Mouse (Mus musculus) gastrocnemius, postnatal 25 days (tissue): ENCODE data around the gene Tulp3. TPM values are rescaled to one million over a fixed set of nuclear protein-coding genes. Genes with fewer than 3 reads are reported as not detected.
"Not testable (repeated sequence)": the region's sequence is repeated elsewhere in the genome, so short reads cannot be mapped to it uniquely, and the experiment has no call there.

Source experiments
- DNase-seq: peaks from one replicate; pipeline ENCODE4 v3.0.0; 2022
- long read RNA-seq, 2 experiments: library from polyadenylated mRNA; stranded (forward); transcript quantifications; one replicate each; pipeline ENCODE4 v2.0.0; 2021
- total RNA-seq, 2 experiments: library from RNA; stranded (reverse); gene quantifications; 1 replicate in 1 of 2; 2 replicates in 1 of 2; pipeline ENCODE4 v1.2.3; 2021

Tulp3 gene
- total RNA-seq: 1 to 10 TPM; 5.7 to 5.9 TPM
- long read RNA-seq, experiment 1, partial matches to known transcripts: 0 of 3 reads
- long read RNA-seq, experiment 1, other reads (novel, unspliced or antisense): 0 of 3 reads
- long read RNA-seq, experiment 2, partial matches to known transcripts: 0 of 2 reads
- long read RNA-seq, experiment 2, other reads (novel, unspliced or antisense): 1 of 2 reads

DNA sequence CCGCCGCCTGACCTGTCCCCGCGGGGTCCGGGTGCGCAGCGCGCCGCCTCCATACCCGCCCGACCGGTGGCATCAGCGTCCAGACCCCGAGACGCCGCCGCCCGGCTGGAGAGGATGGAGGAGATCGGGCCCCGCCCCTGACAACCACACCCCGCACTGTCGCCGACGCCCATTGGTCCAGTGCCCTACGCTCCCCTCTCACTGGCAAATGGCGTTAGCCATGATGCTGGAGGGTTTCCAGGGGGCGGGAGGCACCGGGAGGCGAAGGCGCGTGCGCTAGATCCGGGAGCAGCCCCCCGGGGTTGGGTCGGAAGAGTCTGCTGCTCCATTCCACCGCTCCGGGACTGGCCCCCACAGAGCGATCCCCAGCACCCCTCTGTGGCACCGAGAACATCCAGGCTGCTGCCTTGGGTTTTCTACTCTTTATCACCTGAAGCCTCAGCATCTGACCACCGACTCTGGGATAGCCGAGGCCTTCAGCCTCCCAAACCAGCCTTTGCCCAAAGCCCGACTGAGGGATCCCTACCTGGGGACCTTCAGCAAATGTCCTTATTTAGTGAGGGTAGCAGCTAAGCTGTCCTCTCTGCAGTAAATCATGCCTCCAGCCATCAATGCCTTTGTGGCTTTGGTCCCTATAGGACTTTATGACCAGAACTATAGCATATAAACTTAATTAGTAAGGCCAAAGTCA lies at the start of gene Tulp3:
Tulp3 (minus strand) TSS at position 126 of the 691 bp plus-strand sequence.
- DNase-seq: peak; percentile 95

GRCm38 (mm10) chr6:128404708-128405107 lies 49.1 kb upstream of the Tulp3 start:
- DNase-seq: no peak

DNA sequence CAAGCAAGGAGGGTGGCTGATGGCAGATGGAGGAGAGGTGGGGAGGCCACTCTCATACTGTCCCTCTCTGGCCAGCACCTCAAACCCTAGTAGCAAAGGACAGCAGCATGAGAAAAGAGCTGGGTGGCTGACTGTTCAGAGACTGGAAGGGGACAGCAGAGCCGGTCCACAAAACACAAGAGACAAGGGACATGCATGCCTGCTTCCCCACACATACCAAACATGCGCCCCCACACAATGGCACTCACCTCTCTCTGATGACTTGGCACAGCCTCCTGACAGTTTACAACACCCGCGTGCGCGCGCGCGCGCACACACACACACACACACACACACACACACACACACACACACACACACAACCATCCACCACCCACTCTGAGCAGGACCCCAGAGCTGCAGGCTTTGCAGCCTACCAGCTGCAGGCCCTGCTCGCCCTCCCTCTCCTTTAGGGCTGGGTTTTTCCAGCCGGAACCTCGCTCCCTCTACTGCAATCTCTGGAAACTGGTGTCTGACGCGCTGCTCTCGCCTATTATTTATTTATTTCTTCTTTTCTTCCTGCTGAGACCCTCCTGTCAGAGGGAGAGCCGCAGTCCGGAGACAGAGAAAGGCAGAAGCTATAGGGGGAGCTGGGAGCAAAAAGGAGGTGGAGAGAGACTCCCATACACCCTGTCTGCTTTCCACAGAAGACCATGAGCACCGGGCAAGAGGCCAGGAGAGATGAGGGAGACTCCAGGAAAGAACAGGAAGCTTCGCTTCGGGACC lies 44.0 kb upstream of the Tulp3 start:
- DNase-seq: no peak

GRCm38 (mm10) chr6:128398996-128399395 lies 43.3 kb upstream of the Tulp3 start, which contains the start of gene Nrip2:
TSS of gene Nrip2 (plus strand) at chr6:128399296.
- no peak for DNase-seq

- DNase-seq: no peak
These were observed 42.1 kb upstream of the Tulp3 start for GRCm38 (mm10) chr6:128397574-128398261.

DNA sequence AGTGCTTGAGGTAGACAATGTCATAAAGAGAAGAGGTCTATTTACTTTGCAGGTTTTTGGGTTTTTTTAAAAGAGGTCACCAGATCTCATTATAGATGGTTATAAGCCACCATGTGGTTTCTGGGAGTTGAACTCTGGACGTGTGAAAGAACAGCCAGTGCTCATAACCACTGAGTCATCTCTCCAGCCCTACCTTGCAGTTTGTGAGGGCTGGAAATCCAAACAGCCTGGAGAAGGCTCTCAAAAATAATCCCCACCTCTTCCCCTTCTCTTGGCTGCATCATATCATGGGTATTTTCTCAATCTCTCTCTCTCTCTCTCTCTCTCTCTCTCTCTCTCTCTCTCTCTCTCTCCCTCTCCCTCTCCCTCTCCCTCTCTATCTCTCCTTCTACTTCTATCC lies 35.0 kb upstream of the Tulp3 start:
- no peak for DNase-seq

DNA sequence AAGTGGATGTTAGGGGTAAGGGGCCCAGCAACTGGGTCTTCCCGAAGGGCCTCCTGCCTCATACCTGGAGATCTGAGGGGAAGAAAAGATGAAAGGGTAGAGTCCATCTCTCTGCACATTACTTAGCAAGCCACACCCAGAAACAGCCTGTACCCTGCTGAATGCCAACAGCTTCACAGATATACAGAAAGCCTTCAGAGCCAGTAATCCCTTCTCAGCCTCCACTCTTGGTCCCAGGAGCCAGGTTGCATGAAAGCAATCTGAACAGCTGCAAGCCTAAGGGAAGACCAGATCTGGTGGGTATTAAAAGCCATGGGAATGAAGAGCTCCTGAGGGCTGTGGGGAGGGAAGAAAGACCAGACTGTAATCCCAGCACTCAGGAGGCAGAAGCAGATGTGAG lies 33.5 kb upstream of the Tulp3 start:
- DNase-seq: no peak

- no peak for DNase-seq
These were observed 29.4 kb upstream of the Tulp3 start for GRCm38 (mm10) chr6:128385026-128385425.

DNA sequence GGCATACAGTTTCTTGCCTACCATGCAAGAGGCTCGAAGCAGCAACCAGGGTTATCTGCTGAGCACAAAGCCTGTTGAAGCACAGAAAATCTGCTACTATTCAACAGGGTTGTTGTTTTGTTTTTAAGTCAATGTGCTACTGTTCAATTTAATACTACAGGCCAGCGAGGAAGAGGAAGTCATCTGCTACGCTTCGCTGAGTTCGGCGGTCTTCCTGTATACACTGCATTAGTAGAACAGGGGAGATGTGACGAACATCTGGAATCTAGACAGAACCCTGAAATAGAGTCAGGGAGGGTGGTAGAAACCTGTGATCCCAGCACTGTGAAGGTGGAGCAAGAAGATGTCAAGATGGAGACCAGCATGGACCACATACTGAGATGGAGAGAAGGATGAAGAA lies 28.1 kb upstream of the Tulp3 start:
- no peak for DNase-seq

DNA sequence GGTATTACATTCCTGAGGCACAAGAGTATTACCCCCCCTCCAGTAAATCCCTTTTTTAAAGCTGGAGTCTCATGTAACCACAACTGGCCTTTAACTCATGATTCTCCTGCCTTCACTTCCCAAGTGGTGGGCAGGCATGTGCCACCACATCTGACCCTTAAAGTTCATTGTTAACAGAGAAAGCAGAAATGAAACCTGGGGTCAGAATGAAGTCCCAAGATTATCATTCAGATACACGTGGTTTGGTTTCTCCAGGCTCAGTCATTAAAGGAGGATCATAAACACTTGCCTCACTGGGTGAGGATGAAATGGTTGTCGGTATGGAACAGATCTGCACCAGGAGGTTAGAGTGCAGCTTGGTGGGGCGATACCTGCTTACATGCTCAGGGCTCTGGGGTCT lies 25.6 kb upstream of the Tulp3 start:
- DNase-seq: no peak

- DNase-seq: not testable (repeated sequence)
These were observed 25.0 kb upstream of the Tulp3 start for GRCm38 (mm10) chr6:128380594-128381167.

DNA sequence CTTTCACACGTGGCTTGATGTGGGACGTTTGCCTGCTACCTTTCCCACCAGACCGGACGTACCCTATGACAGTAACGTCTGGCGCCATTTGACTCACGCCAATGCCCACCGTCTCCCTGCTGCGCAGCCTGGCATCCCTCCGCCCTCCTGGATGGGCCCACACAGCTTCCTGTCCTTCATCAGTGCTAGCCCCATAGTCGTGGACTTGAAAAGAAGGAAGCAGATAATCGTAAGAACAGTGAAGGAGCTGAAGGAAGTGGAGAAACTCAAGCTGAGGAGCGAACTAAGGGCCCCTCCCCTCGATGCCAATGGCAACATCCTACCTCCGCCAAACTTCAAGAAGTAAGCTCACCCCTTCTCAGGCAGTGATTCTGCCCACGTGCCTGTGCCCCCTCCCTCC lies 24.0 kb upstream of the Tulp3 start:
- no peak for DNase-seq

GRCm38 (mm10) chr6:128376371-128377085 lies 20.9 kb upstream of the Tulp3 start:
- no peak for DNase-seq

DNA sequence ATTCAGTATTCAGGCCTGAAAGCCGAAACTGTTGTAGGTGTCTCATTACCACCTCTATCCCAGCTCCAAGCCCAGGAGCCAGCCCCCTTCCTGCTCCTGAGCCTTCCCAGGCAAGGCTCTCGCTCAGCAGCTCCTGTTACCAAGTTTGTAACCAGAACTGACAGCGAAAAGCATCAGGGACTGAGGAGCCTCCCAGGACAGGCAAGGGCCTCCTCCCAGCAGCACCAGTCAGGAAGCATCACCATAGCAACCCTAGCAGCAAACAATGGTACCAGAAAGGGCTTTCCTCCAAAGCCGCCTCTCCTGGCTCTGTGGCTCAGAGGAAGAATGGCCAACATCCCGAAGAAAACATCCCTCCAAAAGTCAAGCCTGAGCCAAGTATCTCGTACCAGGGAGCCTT lies 19.5 kb upstream of the Tulp3 start, which contains the start of the genes Tex52 and Gm44596:
Tex52 (plus strand) TSS at position 265 of the 400 bp plus-strand sequence.
Gm44596 (plus strand) TSS at position 312 of the 400 bp plus-strand sequence.
- peak; percentile 39 for DNase-seq

- no peak for DNase-seq
These were observed 14.4 kb upstream of the Tulp3 start for GRCm38 (mm10) chr6:128370040-128370439.

DNA sequence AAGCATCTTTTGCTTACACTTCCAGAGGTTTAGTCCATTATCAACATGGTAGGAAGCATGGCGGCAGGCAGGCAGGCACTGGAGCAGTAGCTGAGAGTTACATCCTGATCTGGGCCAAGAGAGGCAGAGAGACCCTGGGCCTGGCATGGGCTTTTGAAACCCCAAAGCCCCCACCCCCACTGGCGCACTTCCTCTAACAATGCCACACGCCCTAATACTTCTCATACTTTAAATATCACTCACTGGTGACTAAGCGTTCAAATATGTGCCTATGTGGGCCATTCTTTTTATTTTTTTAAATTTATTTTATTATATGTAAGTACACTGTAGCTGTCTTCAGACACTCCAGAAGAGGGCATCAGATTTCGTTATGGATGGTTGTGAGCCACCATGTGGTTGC lies 10.8 kb upstream of the Tulp3 start:
- no peak for DNase-seq

GRCm38 (mm10) chr6:128364721-128365120 lies 9.1 kb upstream of the Tulp3 start:
- no peak for DNase-seq

DNA sequence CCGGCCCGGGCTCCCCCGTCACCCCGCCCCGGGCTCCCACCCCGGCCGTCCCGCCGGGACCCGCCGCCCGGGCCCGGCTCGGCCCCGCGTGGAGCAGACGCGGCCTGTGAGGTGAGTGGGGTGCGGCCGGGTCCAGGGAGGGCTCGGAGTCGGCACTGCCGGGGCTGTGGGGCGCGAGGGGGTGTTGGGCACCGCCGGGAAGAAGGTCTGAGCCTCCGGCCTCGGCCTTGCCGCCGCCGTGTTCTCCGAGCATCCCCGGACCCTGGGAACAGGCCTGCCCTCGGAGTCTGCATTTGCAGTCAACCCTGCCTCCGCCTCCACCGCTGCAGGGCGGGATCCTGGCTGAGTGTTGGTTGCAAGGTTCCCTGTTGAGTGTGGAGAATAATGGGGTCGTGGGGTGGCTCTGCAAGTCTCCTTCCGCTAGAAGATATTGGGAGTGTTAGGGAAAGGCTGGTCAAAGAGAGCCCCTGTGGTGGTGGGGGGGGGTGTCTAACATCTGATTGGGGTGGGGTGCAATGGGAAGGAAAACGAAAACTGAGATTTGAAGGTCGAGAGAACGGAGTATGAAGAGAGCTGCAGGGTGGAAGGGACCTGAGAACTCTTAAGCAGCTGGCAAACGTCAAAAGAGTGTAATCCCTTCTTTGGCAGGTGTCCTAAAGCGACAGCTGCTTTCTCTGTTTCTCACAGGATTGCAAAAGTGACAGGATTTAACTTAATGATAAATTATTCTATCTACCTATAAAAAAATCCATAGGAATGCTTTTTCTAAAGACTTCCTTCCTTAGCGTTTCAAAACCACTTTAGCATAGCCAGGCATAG lies 7.6 kb upstream of the Tulp3 start:
- DNase-seq: peak; percentile 12

- peak; percentile 83 for DNase-seq
These were observed 6.8 kb upstream of the Tulp3 start, which contains the start of the genes Rhno1 and Foxm1 for GRCm38 (mm10) chr6:128362381-128363006. TSS of gene Rhno1 (minus strand) at chr6:128362911. TSS of gene Foxm1 (plus strand) at chr6:128362967.

GRCm38 (mm10) chr6:128361901-128362300 lies 6.2 kb upstream of the Tulp3 start:
- no peak for DNase-seq
